Mouse (Mus musculus): ENCODE results near the gene Casz1.

DNA sequence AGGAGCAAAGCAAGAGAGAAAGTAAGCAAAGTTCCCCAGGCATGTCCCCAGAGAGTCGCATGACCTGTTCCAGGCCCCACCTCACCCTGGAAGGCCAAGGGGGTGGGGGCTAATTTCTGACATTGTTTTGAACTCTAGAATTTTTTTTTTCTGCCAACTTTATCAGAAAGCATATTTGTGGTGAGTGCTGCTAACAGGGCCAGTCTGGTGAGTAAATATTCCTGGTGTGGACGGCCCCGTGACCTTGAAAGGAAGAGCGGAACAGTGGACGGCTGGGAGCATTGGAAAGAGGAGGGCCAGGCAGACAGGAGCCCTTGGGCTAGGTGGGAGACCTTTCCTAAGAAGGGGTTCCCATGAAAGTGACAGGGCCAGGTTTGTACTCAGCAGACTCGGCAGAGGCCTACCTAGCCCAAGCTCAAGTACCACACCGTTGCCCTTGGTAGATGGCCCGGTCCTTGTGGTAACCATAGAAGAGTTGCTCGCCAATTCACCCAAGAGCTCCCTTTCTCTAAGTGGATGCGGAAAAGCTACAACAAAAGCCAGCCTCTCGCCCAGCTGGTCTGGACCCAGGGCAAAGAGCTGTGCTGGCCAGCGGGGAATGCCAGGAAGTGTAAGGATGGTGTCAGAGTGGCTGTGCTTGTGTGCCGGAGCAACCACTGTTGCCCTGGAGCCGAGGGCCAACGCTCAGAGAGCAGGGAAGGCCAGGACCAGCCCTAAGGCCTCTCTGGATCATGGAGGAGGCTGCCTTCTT, 104.7 kb downstream of the Casz1 start:
- TF ChIP-seq CHD2 (IDR thresholded peaks at IDR 0.05; ENCODE audit: low read depth, low read length) (no peak), ZC3H11A (IDR thresholded peaks at IDR 0.05; ENCODE audit: borderline replicate concordance, low read depth, low read length) (no peak), ZNF384 (IDR thresholded peaks at IDR 0.05; ENCODE audit: low read depth, low read length) (no peak), HCFC1 (IDR thresholded peaks at IDR 0.05; ENCODE audit: borderline replicate concordance, insufficient read depth, low read length) (no peak)

All from ES-E14 (cell line).